Mouse (Mus musculus) ES-Bruce4 (cell line): Measurements from ENCODE around the gene Chrng. TPM values are rescaled to one million over a fixed set of nuclear protein-coding genes. Genes with fewer than 3 reads are reported as not detected.

ENCODE experiments used
- H3K27ac ChIP-seq: 2 replicates; pipeline ENCODE4 v1.5.1; 2012; ENCODE audit warnings: low read length, inconsistent platforms; ENCODE audit not compliant: insufficient read depth
- H3K27me3 ChIP-seq: 2 replicates; pipeline ENCODE4 v1.6.1; 2012; ENCODE audit warnings: mild to moderate bottlenecking, low read length, inconsistent platforms; ENCODE audit not compliant: control insufficient read depth, poor library complexity, insufficient read depth, severe bottlenecking
- H3K36me3 ChIP-seq: 2 replicates; pipeline ENCODE4 v1.6.1; 2012; ENCODE audit warnings: inconsistent platforms, mild to moderate bottlenecking, low read length, moderate library complexity; ENCODE audit not compliant: control insufficient read depth, poor library complexity, insufficient read depth, severe bottlenecking
- H3K4me1 ChIP-seq: one replicate; pipeline ENCODE4 v1.8.1; 2011; ENCODE audit warnings: low read length; ENCODE audit not compliant: control insufficient read depth, insufficient read depth
- H3K4me3 ChIP-seq: 2 replicates; pipeline ENCODE4 v1.5.1; 2011; ENCODE audit warnings: low read depth, mild to moderate bottlenecking, low read length
- H3K9ac ChIP-seq: 2 replicates; pipeline ENCODE4 v1.6.1; 2012; ENCODE audit warnings: low read depth, mild to moderate bottlenecking, inconsistent platforms; ENCODE audit not compliant: poor library complexity, severe bottlenecking
- H3K9me3 ChIP-seq: replicated peaks from 2 replicates; pipeline ENCODE4 v1.6.1; 2012; ENCODE audit warnings: mild to moderate bottlenecking, low read length, inconsistent platforms; ENCODE audit not compliant: control insufficient read depth, poor library complexity, insufficient read depth, severe bottlenecking
- CTCF ChIP-seq: IDR thresholded peaks from one replicate; pipeline ENCODE4 v1.8.1; 2011; ENCODE audit warnings: low read depth, low read length
- EP300 ChIP-seq: IDR thresholded peaks from 2 replicates; pipeline ENCODE4 v1.6.1; 2011; ENCODE audit warnings: low read depth, low read length; ENCODE audit not compliant: insufficient read depth
- POLR2A ChIP-seq: IDR thresholded peaks from one replicate; pipeline ENCODE4 v1.8.1; 2011; ENCODE audit warnings: low read length; ENCODE audit not compliant: insufficient read depth
- polyA plus RNA-seq: library from polyadenylated mRNA; stranded (reverse); fragments of >200 nt; gene quantifications from 2 replicates; pipeline ENCODE4 v1.2.4, GENCODE M21; 2011; ENCODE audit warnings: low read depth; ENCODE audit not compliant: missing spikeins, insufficient read depth, insufficient read length

The Chrng gene
- polyA plus RNA-seq, 1 experiment = not detected

DNA sequence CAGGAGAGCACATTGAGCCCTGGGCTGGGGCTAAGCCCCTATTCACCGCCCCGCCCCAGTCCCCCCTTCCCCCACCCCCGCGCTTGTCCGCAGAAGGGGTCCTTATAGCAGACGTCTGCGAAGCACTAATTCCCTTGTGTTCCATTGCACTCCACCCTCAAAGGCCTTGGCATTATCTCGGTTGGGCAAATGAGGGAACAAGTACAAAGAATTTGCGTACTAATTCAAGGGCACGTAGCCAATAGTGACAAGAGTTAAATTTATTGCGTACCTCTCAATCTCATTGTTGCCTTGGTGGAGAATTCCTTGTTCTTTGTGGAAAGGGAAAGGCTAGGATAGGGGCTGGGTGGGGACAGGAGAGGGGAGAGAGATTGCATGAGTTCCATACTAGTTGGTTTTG, 53.2 kb downstream of the Chrng start:
- TF ChIP-seq EP300 = no peak
- no peak for TF ChIP-seq POLR2A
- TF ChIP-seq CTCF = no peak
- H3K9ac ChIP-seq = no peak overlapping the region
- H3K4me1 ChIP-seq = no peaks in the 10 kb centered on the region
- H3K27ac ChIP-seq = no peak overlapping the region
- no peak overlapping the region for H3K4me3 ChIP-seq
- H3K9me3 ChIP-seq = no peaks in the 10 kb centered on the region
- no peaks in the 10 kb centered on the region for H3K36me3 ChIP-seq
- peaks cover 3% of the 10 kb centered on the region; the same call in 1 of the 2 replicates for H3K27me3 ChIP-seq

DNA sequence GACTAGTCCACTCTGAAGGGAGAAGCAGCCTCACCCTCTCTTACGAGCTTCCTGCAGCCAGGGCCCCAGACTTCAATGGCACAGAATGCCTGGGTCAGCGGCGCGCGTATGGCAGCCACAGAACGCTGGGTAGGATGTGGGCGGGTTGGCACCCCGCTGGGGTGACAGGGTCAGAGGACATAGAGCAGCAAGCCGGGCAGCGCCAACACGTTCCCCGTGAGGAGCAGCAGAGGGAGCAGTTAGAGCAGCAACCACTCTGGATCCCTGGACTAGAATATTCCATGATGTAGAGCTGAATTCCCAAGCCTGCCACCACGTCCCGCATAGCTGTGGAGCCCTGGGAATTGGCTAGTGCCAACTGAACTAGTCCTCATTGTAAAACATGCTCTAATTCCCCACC, 54.0 kb downstream of the Chrng start:
- no peaks in the 10 kb centered on the region for H3K9me3 ChIP-seq
- no peaks in the 10 kb centered on the region for H3K4me1 ChIP-seq
- peaks cover 6% of the 10 kb centered on the region for H3K27me3 ChIP-seq
- no peaks in the 10 kb centered on the region for H3K36me3 ChIP-seq
- no peak overlapping the region for H3K4me3 ChIP-seq
- TF ChIP-seq EP300 = no peak
- peak; percentile 29 for TF ChIP-seq CTCF
- H3K9ac ChIP-seq = no peak overlapping the region
- H3K27ac ChIP-seq = no peak overlapping the region

DNA sequence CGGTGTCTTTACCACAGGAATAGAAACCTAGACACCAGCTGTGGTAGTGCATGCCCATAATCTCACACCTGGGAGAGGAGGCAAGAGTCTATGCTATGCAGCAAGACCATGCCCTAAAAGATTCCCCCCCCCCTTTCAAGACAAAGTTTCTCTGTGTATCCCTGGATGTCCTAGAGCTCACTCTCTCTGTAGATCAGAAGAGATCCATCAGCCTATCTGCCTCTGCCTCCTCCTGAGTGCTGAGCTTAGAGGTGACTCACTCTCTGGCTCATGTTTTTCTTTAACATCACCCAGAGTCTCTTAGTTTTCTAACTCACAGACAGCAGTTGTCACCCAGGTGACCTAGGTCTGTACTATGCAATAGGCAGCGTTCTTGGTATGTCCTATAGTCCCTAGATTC, 54.9 kb downstream of the Chrng start:
- Histone ChIP-seq H3K9me3 (no peaks in the 10 kb centered on the region), H3K27ac (no peak overlapping the region), H3K4me3 (no peak overlapping the region), H3K4me1 (no peaks in the 10 kb centered on the region), H3K9ac (no peak overlapping the region), H3K27me3 (peaks cover 9% of the 10 kb centered on the region), H3K36me3 (no peaks in the 10 kb centered on the region)
- TF ChIP-seq EP300 = no peak

Other genes with a start within 250 kb of the Chrng start
- gene Alppl2, start 114.7 kb upstream of the Chrng start, polyA plus RNA-seq = not detected in 2 replicates
- not detected in 2 replicates for gene Alpi, start 103.1 kb upstream of the Chrng start, polyA plus RNA-seq
- not detected in 2 replicates for gene Akp3, start 79.7 kb upstream of the Chrng start, polyA plus RNA-seq
- 0.37 and 2.2 TPM in 2 replicates for gene Ecel1, start 48.1 kb upstream of the Chrng start, polyA plus RNA-seq
- 0.27 TPM in 1 of 2 replicates, not detected in the other for gene Prss56, start 21.3 kb upstream of the Chrng start, polyA plus RNA-seq
- gene Chrnd, start 14.1 kb upstream of the Chrng start, polyA plus RNA-seq = not detected in 2 replicates
- 191 and 201 TPM in 2 replicates for gene Eif4e2, start 9.3 kb downstream of the Chrng start, polyA plus RNA-seq
- gene Efhd1, start 59.7 kb downstream of the Chrng start, polyA plus RNA-seq = 1.9 and 2.2 TPM in 2 replicates
- gene Gigyf2, start 122.3 kb downstream of the Chrng start, polyA plus RNA-seq = 185 and 207 TPM in 2 replicates
- gene Kcnj13, start 190.1 kb downstream of the Chrng start, polyA plus RNA-seq = not detected in 2 replicates